Mouse (Mus musculus): ENCODE data around the gene Gcn1l1.

DNA sequence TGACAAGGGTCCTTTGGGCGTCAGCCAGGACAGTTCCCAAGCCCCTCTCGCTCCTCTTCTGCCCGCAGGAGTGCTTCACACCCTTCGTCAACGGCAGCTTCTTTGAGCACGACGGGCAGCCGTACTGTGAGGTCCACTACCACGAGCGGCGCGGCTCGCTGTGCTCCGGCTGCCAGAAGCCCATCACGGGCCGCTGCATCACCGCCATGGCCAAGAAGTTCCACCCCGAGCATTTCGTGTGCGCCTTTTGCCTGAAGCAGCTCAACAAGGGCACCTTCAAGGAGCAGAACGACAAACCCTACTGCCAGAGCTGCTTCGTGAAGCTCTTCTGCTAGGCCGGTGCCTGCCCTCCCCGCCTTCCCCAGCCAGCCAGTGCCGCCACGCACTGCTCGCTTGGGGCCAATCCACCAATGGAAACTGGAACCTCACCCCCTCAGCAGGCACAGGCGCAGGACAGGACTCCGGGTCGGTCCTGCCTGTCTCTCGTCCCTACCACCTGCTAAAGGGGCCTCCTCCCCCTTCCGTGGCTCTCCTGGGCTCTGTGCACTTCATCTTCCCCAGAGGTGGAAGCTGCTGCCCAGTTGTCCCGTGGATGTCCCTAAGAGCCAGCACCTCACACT is 11.1 kb upstream of the Gcn1l1 start:
- TF ChIP-seq CTCF (IDR thresholded peaks at IDR 0.05; ENCODE audit: control insufficient read depth, insufficient read depth, insufficient replicate concordance, low read depth, low read length) (no peak), POLR2A (IDR thresholded peaks at IDR 0.05; ENCODE audit: control insufficient read depth, low read depth, low read length) (no peak)

All from testis, adult 2 months (tissue).